Mouse (Mus musculus): ENCODE measurements around the gene Reln. TPM values are rescaled to one million over a fixed set of nuclear protein-coding genes. Genes with fewer than 3 reads are reported as not detected.

Reln gene
- total RNA-seq, 2 experiments from 2014 or later, result 46.9 to 52.6 TPM

- no peak for DNase-seq (ENCODE audit: extremely low spot score in 1 of 2, low spot score in 1 of 2)
These were observed 450.3 kb downstream of the Reln start for GRCm38 (mm10) chr5:21894168-21894567.

DNA sequence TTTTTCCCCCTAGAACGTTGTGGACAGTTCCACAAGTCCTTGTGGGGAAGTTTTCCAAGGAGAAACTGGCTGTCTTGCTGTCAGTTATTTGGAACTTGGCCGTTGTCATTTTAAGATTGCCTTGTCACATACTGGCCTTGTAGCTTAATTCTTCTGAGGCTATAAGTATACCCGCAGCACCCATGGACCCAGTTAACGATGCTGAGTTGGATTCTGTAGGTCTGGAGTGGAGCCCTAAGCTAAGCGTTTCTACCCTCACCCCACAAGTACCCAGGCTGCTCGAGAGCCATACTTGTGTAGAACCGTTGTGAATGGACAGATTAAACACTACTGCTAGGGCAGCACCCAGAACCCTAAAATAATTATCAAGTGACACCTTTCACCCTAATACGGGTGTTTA is 477.8 kb downstream of the Reln start:
- no peak for DNase-seq (ENCODE audit: extremely low spot score in 1 of 2, low spot score in 1 of 2)

DNA sequence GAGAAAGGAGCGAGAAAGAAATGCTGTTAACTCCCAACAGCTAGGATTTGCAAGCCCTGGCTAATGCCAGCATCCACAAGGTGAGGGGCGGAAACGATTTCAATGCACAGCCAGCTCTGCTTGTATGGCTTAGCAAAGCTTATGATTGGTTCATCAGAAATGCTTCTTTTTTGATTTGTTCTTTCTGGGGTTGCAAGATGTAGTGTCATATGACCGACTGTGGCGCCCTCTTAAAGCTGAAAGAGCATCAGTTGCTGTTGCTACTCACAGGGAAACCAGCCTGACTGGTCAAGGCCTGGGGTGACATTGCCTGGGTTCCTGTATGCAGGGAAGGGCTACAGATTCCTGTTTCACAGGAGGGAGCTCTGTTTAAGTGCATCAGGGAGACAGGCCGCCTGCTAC is 478.2 kb downstream of the Reln start:
- DNase-seq (ENCODE audit: extremely low spot score in 1 of 2, low spot score in 1 of 2), result peak; percentile 4 to 7

DNA sequence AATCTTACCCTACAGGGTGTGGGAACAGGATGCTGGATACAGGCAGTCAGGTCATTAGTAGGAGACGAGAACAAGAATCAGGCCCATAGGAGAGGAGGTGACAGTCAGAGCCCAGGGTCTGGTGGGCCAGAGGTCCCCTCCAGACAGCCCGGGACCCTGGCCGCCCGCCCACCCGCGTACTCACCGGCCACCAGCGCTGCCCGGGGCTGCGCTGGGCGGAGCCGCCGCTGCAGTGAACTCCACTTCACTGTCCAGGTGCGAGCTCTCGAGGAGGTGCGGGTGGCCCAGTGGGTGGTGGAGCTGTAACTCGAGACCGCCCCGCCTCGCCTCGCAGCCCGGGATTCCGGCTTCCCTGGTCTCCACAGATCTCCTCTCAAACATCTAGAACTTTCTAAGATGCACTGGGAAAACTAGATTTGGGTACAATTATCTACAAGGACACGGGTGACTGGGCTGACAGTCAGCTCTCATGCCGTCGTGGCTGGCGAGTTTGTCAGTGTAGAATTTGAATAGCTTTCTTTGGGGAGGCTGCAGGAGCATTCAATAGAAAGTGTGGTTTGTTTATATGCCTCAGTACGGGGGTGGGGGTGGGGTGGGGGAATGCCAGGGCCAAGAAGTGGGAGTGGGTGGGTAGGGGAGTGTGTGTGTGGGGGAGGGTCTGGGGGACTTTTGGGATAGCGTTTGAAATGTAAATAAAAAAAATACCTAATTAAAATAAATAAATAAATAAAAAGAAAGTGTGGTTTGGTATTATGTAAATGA is 479.0 kb downstream of the Reln start, which contains the start of gene Slc26a5:
Slc26a5 (minus strand) TSS at position 259 of the 762 bp plus-strand sequence.
- no peak for DNase-seq (ENCODE audit: extremely low spot score in 1 of 2, low spot score in 1 of 2)

DNA sequence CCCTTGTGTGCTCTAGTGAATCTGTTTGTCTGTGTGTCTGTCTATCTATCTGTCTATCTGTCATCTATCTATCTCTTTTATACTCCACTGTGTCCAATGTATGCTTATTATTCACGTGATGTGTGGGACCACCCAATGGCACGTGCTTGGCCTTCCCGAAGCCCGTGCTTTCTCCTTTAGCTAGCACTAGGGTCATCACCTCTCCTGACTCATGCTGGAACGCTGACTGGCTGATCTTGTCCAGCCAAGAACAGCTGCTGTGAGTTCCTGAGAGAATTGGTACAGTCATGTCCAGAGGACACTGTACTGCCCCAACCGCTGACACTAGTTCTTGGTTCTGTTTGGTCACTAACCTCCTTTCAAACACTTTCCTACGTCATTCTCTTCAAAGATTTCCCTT is 485.8 kb downstream of the Reln start:
- DNase-seq (ENCODE audit: extremely low spot score in 1 of 2, low spot score in 1 of 2), result no peak

DNA sequence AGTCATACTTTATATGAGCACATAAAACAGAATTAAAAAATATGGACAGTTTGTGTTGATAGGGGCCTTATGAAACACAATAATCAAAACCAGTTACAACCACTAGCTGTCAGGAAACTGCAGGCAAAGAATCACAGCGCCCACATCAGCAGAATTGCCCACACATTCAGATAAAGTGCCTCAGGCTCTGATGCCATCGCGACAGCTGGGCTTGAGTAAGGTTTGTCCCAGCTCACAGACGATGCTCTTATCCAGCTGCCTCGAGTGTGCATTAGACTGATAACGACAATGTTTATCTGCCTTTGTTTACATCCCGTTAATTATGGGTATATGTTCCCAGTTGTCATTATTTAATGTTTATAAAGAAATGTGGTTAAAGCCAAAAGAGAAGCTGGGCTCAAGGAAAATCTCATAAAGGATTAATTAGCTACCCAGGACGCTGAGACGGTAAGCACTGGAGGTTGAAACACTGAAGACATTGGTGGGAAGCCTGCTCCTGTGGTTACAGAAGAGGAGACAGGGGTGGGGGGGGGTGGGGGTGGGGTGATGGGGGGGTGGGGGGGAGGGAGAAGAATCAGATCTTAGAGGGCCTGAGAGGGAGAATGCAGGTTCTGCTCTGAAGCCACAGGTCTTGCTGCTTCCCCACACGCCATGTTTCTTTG is 492.7 kb downstream of the Reln start:
- DNase-seq (ENCODE audit: extremely low spot score in 1 of 2, low spot score in 1 of 2), result peak in 1 of 2 experiments; percentile 4

DNA sequence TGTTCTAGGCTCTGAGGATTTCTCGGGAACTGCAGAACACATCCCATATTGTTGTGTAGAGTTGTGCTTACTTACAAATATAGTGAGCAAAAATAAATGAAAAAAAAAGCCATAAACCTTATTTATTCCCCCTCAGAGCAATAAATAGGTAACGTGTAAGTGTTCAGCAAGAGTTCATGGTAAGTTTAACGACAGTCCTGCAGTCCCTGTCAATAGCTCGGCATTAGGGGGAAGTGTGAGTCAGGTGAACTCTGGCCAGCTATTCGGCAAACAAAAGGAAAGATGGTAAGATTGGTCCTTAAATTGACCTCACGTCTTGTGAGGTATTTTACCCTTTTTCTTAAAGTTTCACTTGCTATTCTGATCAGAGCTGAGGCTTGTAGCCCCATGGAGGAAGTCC is 497.1 kb downstream of the Reln start:
- no peak for DNase-seq (ENCODE audit: extremely low spot score in 1 of 2, low spot score in 1 of 2)

DNA sequence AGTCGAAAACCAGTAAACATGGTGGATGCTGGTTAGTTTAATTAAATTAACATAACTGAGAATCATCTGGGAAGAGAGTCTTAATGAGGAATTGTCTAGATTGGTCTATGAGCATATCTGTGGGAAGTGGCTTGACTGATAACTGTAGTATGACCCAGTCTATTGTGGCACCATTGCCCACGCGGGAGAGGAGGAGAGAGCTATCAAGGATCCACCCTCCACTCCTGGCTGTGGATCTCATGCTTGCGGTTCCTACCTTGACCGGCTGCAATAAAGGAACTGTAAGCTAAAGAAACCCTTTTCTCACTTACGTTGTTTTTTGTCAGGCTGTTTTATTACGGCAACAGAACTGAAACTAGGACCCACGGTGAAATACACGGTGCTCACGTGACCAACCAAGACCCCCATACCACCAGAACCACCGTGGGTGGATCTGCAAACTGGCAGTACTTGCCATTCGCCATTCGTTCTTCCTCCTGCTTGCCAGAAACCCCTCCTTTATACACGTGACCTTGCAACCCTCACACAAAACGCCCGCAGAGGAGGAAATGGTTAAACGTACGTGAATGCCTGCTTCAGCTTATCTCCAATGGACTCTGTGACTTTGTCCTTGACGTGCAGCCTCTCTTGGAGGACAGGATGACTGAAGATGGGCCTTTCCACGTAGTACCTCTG is 497.7 kb downstream of the Reln start:
- no peak for DNase-seq (ENCODE audit: extremely low spot score in 1 of 2, low spot score in 1 of 2)

GRCm38 (mm10) chr5:21844676-21845075 is 499.8 kb downstream of the Reln start:
- no peak for DNase-seq (ENCODE audit: extremely low spot score in 1 of 2, low spot score in 1 of 2)

Other genes starting within 250 kb of the Reln start
- 10 to 100 TPM; 18.7 to 19.1 TPM for gene Orc5, start 205.7 kb upstream of the Reln start, total RNA-seq (2021)